Mouse (Mus musculus) gonadal fat pad, adult 2 months (tissue): ENCODE measurements at regions not wholly inside any gene's neighbourhood (a gene's known extent, or its start where the extent isn't known, plus 50 kb on each side); places are given as distances from the start of the nearest gene placed in this dataset.
A peak's percentile ranks its signal among the peaks of the same experiment; 100 is the strongest.

Experiments used
- DNase-seq: peaks from one replicate; pipeline ENCODE4 v3.0.0-alpha.2; 2012; ENCODE audit warnings: low read depth

- no peak for DNase-seq
These were observed 373.4 kb downstream of the Foxo1 start for GRCm38 (mm10) chr3:52641226-52642181.

DNA sequence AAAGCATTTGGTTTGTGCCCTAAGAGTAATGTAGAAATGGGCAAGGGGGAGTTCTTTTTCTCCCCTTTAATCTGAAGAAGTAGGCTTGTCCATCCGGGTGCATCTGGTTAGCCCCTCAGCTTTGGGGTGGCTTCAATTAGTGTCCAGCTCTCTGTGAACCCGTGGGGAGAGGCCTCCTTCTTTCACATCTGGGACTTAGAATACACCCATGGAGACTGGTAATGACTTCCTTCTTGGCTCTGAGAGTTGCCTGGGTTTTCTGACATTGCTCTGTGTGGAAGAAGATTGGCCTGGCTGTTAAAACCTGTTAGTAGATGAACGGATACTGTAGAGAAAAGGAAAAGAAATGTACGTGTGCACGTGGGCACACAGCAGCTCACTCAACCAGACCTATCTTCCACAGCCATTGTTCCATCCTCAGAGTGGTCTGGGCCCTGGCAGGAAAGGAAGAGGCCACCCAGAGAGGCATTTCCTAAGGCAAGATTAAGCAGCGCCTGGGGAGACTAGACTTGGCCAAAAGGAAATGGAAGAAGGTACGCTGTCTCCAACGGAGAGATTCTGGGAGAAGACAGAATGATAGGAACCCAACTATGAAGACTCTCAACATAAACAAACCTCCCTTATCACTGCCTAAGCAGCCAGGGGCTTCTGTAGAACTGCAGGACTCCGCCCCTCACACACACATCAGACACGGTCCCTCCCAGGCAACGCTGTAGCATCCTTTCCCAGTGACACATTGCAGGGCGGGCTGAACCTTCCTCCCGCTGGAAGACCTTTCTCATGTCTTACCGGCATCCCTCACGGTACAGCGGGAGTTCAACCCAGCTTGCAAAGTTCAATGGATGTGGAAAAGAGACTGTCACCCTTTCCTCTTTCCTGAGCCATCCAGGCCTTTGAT lies 372.4 kb downstream of the Foxo1 start:
- DNase-seq, result no peak

- no peak for DNase-seq
These were observed 370.7 kb downstream of the Foxo1 start for GRCm38 (mm10) chr3:52638816-52639215.

- DNase-seq, result no peak
These were observed 366.2 kb downstream of the Foxo1 start for GRCm38 (mm10) chr3:52634353-52634752.

DNA sequence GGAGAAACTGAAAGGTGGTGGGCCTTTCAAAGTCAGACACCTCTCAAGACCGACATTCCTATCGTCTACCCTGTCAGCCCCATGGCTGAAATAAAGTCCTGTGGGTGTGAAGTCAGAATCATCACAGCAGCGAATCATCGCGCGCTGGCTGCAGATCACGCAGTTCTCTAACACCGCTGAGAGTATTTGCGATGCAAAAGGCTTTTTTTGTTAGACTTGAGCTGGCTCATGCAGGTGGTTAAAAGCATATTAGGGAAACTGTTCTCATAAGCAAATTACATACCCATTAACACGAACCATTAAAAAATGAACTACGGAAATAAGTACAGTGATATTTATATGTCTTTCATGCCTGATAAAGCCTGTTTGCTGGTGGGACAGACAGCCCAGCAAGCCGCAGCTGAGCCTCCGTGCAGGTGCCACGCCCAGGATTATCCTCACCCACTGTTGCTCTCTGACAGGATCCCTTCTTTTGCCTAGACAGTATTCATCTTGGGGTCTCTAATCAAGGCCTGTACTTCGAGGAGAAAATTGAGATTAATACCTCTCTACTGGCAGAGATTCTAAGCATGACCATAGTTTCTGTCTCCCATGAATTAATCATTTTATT lies 365.5 kb downstream of the Foxo1 start:
- DNase-seq, result no peak

- no peak for DNase-seq
These were observed 364.5 kb downstream of the Foxo1 start for GRCm38 (mm10) chr3:52632635-52633034.

- no peak for DNase-seq
These were observed 362.1 kb downstream of the Foxo1 start for GRCm38 (mm10) chr3:52630209-52630608.

DNA sequence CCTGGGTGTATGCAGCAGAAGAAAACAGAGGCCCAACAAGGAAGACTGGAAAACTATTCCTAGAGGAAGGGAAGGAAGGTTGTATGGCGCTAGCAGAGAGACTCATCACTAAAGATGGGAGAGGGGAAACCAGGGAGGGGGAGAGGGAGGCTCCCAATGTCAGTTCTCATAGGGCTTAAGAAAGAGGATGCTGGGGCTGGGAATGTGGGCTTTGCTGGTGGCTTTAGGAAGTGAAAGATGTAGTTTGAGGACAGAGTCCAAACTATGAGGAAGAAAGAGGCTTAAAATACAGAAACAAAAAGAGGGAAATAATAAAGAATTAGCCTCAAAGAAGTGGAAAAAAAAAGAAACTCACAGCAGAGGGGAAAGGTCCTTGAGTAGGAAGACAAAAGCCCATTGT lies 357.0 kb downstream of the Foxo1 start:
- no peak for DNase-seq

DNA sequence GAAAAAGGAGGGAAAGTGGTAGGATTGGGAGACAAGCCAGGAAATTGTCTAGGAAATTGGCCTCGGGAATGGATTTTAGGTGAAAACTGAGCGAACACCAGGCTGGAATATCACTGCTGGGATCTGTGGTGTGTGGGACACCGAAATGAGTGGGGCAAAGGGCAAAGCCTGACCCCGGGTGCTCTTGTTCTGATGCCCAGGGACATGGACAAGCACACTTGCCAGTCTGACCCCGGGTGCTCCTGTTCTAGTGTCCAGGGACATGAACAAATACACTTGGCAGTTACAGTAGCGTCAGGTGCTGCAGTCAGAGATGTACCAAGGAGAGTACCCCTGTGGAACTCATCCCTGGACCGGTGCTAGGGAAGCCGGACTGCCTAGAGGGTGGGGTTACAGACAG lies 354.4 kb downstream of the Foxo1 start:
- DNase-seq, result no peak

DNA sequence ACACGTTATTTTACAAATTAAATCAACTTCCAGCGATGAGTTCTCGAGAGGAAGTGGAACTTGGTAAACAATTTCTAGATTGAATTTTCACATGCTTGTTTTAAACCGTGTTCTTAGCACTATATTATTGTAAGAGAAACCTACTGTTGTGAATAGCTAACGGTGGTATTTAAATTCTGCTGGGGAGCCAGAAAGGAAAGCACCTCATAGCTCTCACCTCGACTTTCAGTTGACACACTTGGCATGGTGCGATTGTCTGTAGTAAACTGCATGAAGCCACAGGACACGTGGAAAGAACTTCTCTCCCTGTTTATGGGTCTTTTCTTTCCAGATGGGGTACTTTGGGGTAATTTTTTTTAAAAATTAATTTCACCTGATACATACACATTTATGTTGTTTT lies 353.8 kb downstream of the Foxo1 start:
- DNase-seq, result no peak

- DNase-seq, result no peak
These were observed 350.7 kb downstream of the Foxo1 start for GRCm38 (mm10) chr3:52618925-52619224.

DNA sequence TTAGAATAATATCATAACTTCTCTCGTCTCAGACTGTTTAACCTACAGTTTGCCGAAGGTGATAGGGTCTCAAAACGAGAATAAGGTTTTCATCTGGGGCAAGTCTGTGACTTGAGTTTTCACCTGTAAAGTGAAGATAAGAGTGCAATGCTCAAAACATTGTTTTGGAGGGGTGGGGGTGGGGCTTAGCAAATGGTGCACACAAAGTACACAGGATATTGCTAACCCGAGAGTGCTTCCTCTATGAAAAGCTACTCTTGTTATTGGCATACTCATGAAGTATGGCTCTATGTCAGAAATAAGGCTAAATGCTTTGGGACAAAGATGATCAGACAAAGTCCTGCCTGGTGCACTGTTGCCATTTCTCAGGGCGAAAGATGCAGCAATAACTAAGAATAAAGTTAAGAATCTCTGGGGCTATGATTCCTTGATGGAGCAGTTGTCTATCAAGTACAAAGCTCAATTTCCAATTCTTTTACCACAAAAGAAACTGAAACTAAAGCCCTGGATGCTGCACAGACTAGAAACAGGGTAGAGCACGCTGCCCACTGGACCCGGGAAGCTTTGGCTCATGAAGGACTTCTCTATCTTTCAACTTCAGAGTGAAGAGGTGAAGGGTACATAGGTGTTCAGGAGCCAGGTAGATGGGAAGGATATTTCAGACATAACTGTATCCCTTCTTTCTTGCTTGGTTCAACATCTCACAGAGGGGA lies 350.2 kb downstream of the Foxo1 start:
- no peak for DNase-seq

DNA sequence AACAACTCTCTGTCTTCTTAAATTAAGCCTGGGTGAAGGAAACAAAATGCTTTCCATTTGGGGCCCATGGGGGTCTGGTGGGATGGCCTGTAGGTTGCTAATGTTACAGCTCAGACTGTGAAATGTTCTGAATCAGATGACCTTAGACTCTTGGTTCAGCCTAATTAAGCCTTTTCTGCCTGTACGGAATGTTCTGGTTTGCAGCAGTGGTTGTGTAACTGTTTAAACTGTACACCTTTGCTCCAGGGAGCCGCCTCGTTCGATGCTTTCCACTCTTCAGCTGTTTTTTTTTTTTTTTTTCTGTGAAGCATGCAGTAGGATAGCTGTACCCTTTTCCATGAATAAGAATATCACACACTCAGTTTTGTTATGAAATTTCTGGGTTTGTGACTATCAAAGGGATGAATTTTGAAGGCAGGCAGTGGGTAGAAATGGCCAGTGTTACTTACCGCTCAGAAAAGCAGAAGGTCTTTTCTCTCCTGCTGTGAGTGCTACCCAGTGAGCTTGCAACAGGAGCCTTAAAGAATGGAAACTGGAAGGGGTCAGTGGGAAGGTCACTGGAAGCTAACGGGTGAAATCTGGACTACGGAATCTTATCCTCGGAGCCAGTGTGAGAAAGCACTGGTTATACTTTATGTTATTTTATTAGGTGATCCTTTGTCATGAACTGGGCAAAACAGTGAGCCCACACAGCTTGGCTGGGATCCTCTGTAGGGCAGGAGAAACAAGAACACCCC lies 349.4 kb downstream of the Foxo1 start:
- no peak for DNase-seq

GRCm38 (mm10) chr3:52611881-52612280 lies 343.7 kb downstream of the Foxo1 start:
- no peak for DNase-seq

DNA sequence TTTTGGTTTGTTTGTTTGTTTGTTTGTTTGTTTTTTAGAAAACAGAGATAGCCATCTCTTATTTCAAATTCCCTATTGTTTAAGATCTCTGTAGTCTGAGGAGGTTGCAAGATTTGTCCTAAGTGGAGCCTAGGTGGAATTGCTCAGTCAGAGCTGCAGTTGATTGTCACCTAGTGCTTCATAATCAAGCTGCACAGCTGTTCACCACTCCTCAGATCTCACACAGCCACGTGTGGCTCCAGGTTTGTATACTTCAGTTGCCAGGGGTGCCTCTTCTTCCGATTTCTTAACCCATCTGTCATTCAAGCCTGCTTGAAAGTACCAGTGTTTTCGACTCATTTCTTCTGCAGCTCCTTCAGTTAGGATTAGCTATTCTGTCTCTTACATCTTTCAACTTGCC lies 342.3 kb downstream of the Foxo1 start:
- DNase-seq, result no peak

- no peak for DNase-seq
These were observed 339.9 kb downstream of the Foxo1 start for GRCm38 (mm10) chr3:52608086-52608426.

- DNase-seq, result no peak
These were observed 339.4 kb downstream of the Foxo1 start for GRCm38 (mm10) chr3:52607379-52608085.

DNA sequence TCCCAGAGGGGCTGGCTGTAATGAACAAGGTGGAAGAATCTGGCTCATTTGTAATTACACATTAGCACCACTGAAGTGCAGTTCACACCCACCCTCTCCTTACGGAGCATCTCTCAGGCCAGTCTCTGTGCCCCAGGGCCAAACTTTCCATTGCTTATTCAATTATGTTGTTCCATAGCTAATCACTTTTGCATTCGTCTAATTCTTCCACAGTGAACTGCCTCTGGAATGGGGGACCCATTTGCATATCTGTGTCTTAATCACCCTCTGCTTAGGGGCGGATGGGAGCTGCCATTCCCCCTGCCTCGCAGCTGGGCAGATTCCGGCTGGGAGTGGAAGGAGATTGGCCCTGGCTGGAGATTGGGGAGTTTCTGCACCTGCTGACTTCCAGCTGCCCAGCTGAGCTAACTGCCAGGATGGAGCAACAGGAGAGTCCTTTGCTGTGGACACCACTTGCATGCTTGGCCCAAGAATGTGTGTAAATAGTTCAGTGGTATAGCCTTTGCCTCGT lies 337.2 kb downstream of the Foxo1 start:
- DNase-seq, result no peak

DNA sequence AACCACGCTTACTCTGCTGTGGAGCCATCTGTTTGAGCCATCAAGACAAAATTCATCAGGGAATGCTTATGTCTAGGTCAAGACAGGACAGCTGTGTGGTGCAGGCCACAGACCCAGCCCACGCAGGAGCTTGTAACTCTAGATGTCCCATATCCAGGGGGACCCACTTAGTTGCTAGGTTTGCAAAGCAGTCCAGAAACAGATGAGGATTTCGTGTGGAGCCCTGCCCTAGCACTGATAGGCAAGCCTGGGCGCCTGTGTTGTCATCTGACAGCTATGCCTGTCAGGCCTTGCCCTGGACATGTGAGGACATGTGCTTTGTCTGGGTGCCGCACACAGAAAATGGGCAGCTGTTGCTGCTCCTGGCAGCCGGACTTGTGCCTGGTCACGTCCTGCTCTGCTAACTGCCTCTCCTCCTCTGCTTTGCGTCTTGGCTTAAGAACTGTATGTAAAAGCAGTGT lies 335.1 kb downstream of the Foxo1 start:
- DNase-seq, result peak; percentile 83
